Mouse (Mus musculus): ENCODE data around the gene Rab26. TPM values are rescaled to one million over a fixed set of nuclear protein-coding genes. Genes with fewer than 3 reads are reported as not detected.

Rab26 gene
- total RNA-seq, 2 experiments from 2014 or later, result 0.18 to 0.47 TPM

DNA sequence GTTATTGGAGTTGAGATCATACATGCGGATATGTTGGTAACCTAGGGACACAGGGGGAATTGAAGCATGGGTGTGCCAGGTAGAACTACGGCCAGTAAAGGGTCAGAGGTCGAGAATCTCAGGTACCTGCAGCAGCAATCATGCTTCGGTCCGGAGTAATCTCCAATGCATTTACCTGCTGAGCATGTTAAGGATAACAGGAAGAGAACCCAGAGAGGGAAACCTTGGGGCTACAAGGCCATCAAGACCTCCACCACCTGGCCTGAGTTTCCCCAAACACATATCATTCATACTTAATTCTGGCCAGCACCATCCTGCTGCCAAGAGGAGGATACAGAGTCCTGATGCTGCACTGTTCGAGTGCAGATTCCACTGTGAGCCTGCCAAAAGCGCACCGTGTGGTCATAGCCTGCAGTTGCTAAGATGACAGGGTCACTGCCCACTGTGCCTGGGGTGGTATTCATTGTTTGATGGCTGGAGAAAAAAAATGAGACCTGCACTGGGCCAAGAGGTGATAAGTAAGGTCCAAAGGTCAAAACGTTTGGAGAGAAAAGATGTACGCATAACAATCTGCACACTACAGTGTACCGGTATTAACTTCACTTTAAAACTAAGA, 55.9 kb downstream of the Rab26 start:
- DNase-seq, result no peak

Other genes with a start within 250 kb of the Rab26 start
- gene Abca17, start 183.1 kb downstream of the Rab26 start, total RNA-seq (2021), result under 1 TPM in 1 of 2 experiments, not detected in 1; 0.05 TPM
- 10 to 100 TPM; 10.2 to 11.4 TPM for gene Abca3, start 182.3 kb downstream of the Rab26 start, total RNA-seq (2021)
- 10 to 100 TPM; 59.1 to 67.5 TPM for gene Rnps1, start 119.6 kb downstream of the Rab26 start, total RNA-seq (2021)
- 100 to 1,000 TPM; 147 to 161 TPM for gene Eci1, start 107.6 kb downstream of the Rab26 start, total RNA-seq (2021)
- gene Dnase1l2, start 91.1 kb downstream of the Rab26 start, total RNA-seq (2021), result 1 to 10 TPM in 1 of 2 experiments, under 1 TPM in 1; 0.63 to 1.7 TPM
- gene E4f1, start 63.9 kb downstream of the Rab26 start, total RNA-seq (2021), result 10 to 100 TPM; 10.8 to 17.3 TPM
- 10 to 100 TPM; 34.1 to 39.2 TPM for gene Pgp, start 63.8 kb downstream of the Rab26 start, total RNA-seq (2021)
- under 1 TPM; 0.65 to 0.73 TPM for gene Bricd5, start 60.3 kb downstream of the Rab26 start, total RNA-seq (2021)
- gene Mlst8, start 55.1 kb downstream of the Rab26 start, total RNA-seq (2021), result 10 to 100 TPM; 10.8 to 12.1 TPM
- gene Caskin1, start 45.6 kb downstream of the Rab26 start, total RNA-seq (2021), result under 1 TPM; 0.56 to 0.68 TPM
- 10 to 100 TPM; 47.2 to 60.9 TPM for gene Traf7, start 6.3 kb downstream of the Rab26 start, total RNA-seq (2021)
- gene Pkd1, start 15.6 kb upstream of the Rab26 start, total RNA-seq (2021), result 10 to 100 TPM; 34.6 to 49.1 TPM
- 10 to 100 TPM; 51.7 to 61.1 TPM for gene Tsc2, start 98.4 kb upstream of the Rab26 start, total RNA-seq (2021)
- gene Nthl1, start 98.5 kb upstream of the Rab26 start, total RNA-seq (2021), result 1 to 10 TPM; 4.3 TPM
- gene Slc9a3r2, start 116.1 kb upstream of the Rab26 start, total RNA-seq (2021), result 10 to 100 TPM; 30.1 to 33.4 TPM
- gene Npw, start 124.2 kb upstream of the Rab26 start, total RNA-seq (2021), result not detected
- gene Zfp598, start 135.5 kb upstream of the Rab26 start, total RNA-seq (2021), result 10 to 100 TPM; 18.0 to 21.0 TPM
- under 1 TPM; 0.16 to 0.52 TPM for gene Syngr3, start 155.7 kb upstream of the Rab26 start, total RNA-seq (2021)
- gene Gfer, start 161.9 kb upstream of the Rab26 start, total RNA-seq (2021), result 10 to 100 TPM; 22.2 to 24.6 TPM
- 1 to 10 TPM; 1.6 to 1.9 TPM for gene Noxo1, start 162.0 kb upstream of the Rab26 start, total RNA-seq (2021)
- gene Tbl3, start 173.4 kb upstream of the Rab26 start, total RNA-seq (2021), result 10 to 100 TPM; 16.7 to 19.4 TPM
- gene Rnf151, start 183.9 kb upstream of the Rab26 start, total RNA-seq (2021), result not detected
- gene Rps2, start 183.9 kb upstream of the Rab26 start, total RNA-seq (2021), result 100 to 1,000 TPM; 732 to 736 TPM
- gene Ndufb10, start 190.3 kb upstream of the Rab26 start, total RNA-seq (2021), result 100 to 1,000 TPM; 400 to 516 TPM
- 100 to 1,000 TPM; 593 to 752 TPM for gene Rpl3l, start 193.6 kb upstream of the Rab26 start, total RNA-seq (2021)
- 100 to 1,000 TPM; 127 to 132 TPM for gene Msrb1, start 202.4 kb upstream of the Rab26 start, total RNA-seq (2021)
- under 1 TPM in 1 of 2 experiments, not detected in 1; 0.32 TPM for gene Hs3st6, start 218.8 kb upstream of the Rab26 start, total RNA-seq (2021)

Data from gastrocnemius, postnatal 10 days (tissue).